Mouse (Mus musculus) lung, adult 2 months (tissue): ENCODE results near the gene Rmdn2. TPM values are rescaled to one million over a fixed set of nuclear protein-coding genes. Genes with fewer than 3 reads are reported as not detected.

Experiments
- DNase-seq: peaks from one replicate; pipeline ENCODE4 v3.0.0; 2022
- H3K4me1 ChIP-seq: fragments of 200-500 bp; 2 replicates; pipeline ENCODE4 v1.6.1; 2011; ENCODE audit warnings: low read length; ENCODE audit not compliant: control insufficient read depth, insufficient read depth
- H3K4me3 ChIP-seq: fragments of 200-500 bp; replicated peaks from 2 replicates; pipeline ENCODE3; 2011; ENCODE audit warnings: low read depth, mild to moderate bottlenecking, control low read depth, low read length; ENCODE audit errors: extremely low read depth
- CTCF ChIP-seq: fragments of 200-500 bp; IDR thresholded peaks from 2 replicates; pipeline ENCODE4 v1.5.1; 2011; ENCODE audit warnings: mild to moderate bottlenecking, low read length, control low read depth; ENCODE audit not compliant: insufficient read depth
- POLR2A ChIP-seq: fragments of 200-500 bp; IDR thresholded peaks from 2 replicates; pipeline ENCODE4 v1.6.1; 2011; ENCODE audit warnings: low read depth, mild to moderate bottlenecking, control low read depth, low read length, borderline replicate concordance; ENCODE audit errors: extremely low read depth
- WGBS: fragments of 180-500 bp; shearing (Covaris S2); methylation state at CpG from one replicate; pipeline ENCODE4 v1.1.7; 2018; 5-methylcytosine and 5-hydroxymethylcytosine counted together
- polyA plus RNA-seq: library from polyadenylated mRNA; depleted of rRNA; stranded (reverse); fragments of >200 nt; gene quantifications from 2 replicates; pipeline ENCODE4 v1.2.3, GENCODE M21; 2012

Rmdn2 gene
- polyA plus RNA-seq, 1 experiment = 6.4 TPM

- TF ChIP-seq POLR2A (no peak), CTCF (no peak)
- 77% methylated on average over 4 of the region's 4 CpGs for WGBS
- no peaks in the 10 kb centered on the region for H3K4me1 ChIP-seq
- H3K4me3 ChIP-seq = no peak overlapping the region
- no peak for DNase-seq
Observed at GRCm38 (mm10) chr17:79595996-79596395, 15.7 kb upstream of the Rmdn2 start.

DNA sequence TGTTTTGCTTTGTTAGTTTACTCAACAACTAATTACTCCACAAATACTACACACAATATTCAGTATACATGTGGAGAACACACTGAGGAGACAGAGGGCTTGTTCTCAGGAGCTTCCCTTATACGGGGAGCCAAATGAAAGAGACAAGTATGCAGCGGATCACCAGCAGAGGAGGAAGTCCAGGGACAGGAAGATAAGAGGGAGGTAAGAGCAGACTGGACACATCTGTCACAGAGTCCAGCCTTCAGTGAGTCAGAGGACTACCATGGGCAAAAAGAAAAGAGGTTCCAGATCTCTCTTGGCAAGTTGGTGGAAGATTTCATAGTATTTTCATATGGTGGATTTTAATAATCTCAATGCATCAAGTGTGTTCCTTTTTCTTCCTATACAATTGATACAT is 13.5 kb upstream of the Rmdn2 start:
- DNase-seq = no peak
- WGBS = 16% methylated on average over 2 of the region's 2 CpGs
- no peak overlapping the region for H3K4me3 ChIP-seq
- H3K4me1 ChIP-seq = no peaks in the 10 kb centered on the region
- TF ChIP-seq POLR2A (no peak), CTCF (no peak)

DNA sequence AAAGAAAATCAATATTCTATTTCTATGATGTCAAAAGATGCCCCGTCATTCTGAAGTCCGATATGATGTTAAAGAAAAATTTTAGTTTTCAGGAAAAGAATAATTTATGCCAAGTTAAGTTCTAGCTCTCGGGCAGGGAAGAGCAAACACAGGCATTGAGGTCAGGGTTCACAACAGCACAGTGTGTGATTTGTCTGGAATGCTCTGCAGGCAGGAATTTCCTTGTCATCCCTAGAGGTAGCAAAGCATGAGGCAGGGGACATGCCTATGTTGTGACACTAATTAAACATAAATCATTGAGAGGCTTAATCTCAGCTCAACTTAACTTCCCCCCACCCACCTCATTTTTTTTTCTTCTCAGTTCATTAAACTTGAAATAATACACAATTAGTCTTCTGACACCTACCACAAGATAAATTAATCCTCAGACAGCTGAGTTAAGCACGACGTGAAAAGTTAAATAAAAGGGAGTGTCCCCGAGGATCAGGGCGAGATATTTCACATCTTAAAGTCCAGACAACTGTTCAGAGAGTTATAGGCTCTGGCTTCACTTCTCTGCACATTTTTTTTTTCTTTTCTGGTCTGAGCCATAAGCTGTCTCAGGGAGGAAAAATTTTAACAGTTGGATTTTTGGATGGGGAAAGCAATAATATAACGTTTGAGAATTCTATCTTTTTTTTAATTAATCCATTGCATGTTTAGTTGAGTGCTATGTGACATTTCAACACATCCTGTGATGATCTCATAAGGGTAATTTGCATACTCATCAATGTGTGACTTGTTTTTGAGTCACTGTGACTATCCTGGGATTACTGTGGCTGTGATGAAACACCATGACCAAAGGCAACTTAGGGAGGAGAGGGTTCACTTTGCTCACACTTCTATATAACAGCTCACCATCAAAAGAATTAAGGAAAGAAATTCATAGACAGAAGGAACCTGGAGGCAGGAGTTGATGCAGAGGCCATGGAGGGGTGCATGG is 12.8 kb upstream of the Rmdn2 start:
- DNase-seq = no peak
- Histone ChIP-seq H3K4me3 (no peak overlapping the region), H3K4me1 (no peaks in the 10 kb centered on the region)
- no peak for TF ChIP-seq CTCF
- no peak for TF ChIP-seq POLR2A
- WGBS = 28% methylated on average over 8 of the region's 8 CpGs

DNA sequence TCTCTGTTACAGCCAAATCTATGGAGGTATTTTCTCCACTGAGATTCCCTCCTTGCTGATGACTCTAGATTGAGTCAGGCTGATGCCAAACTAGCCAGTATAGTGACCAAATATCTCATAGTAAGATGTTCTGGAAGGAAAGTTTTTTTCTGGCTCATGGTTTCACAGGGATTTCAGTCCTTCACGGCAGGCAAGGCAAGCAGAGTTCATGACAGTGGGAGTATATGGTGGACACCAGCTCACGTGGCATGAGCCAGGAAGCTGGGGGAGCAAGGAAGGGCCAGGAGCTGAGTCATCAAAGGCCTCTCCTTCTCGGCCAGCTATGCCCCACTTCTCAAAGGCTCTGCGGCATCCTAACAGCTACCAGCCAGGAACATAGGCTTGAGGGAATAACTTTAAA is 11.6 kb upstream of the Rmdn2 start:
- WGBS = 48% methylated on average over 4 of the region's 4 CpGs
- Histone ChIP-seq H3K4me3 (no peak overlapping the region), H3K4me1 (no peaks in the 10 kb centered on the region; the same call in 1 of the 2 replicates)
- TF ChIP-seq POLR2A (no peak), CTCF (no peak)
- DNase-seq = no peak

- no peak for TF ChIP-seq POLR2A
- no peak for TF ChIP-seq CTCF
- peaks cover 2% of the 10 kb centered on the region; the same call in 1 of the 2 replicates for H3K4me1 ChIP-seq
- 45% methylated on average over 5 of the region's 5 CpGs for WGBS
- no peak overlapping the region for H3K4me3 ChIP-seq
- DNase-seq = no peak
Observed at GRCm38 (mm10) chr17:79602381-79602780, 9.3 kb upstream of the Rmdn2 start.

DNA sequence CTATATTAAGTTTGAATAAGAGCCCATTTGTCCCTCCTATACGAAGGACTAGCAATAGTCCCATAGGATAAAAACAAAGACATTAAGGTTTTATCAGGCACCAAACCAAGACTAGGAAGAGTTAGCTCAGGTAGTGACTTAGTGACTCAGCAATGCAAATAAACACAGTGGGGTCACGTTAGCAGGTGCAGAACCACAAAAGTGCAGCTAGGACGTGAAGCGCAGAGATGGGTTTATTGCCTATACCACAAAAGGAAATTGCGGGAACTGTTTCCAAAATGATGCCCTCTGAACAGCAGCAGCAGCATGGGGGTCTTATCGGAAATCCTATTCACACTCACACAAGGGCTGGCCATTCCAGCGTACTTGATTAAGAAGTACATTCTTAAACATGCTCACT is 8.2 kb upstream of the Rmdn2 start:
- TF ChIP-seq CTCF (no peak), POLR2A (no peak)
- Histone ChIP-seq H3K4me3 (no peak overlapping the region), H3K4me1 (peaks cover 2% of the 10 kb centered on the region; the same call in 1 of the 2 replicates)
- WGBS = 65% methylated on average over 7 of the region's 7 CpGs
- no peak for DNase-seq

- Histone ChIP-seq H3K4me1 (peaks cover 2% of the 10 kb centered on the region; the same call in 1 of the 2 replicates), H3K4me3 (no peak overlapping the region)
- no peak for TF ChIP-seq CTCF
- TF ChIP-seq POLR2A = no peak
- WGBS = 44% methylated on average over 2 of the region's 2 CpGs
- DNase-seq = no peak
Observed at GRCm38 (mm10) chr17:79605794-79606193, 5.9 kb upstream of the Rmdn2 start.

DNA sequence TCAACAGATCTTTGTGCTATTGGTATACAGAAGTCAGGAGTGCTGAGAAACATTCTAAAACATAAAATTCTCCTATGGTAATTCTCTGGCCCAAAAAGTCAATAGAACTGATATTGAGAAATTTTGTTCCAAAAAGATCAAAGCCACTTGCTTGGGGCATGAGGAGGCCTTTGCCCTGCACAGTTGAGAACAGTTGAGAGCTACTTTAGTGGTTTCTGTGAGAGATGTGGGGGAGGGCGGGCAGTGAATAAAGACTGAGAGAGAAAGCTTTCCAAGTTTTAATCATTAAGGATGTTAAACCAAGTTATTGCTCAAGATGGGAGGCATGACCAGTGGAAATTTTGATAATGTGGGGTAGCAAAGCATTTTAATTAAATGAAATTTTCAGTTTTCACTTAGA is 2.0 kb upstream of the Rmdn2 start:
- TF ChIP-seq POLR2A (no peak), CTCF (no peak)
- peaks cover 5% of the 10 kb centered on the region for H3K4me1 ChIP-seq
- 51% methylated on average over 1 of the region's 1 CpGs for WGBS
- no peak overlapping the region for H3K4me3 ChIP-seq
- peak; percentile 35 for DNase-seq

DNA sequence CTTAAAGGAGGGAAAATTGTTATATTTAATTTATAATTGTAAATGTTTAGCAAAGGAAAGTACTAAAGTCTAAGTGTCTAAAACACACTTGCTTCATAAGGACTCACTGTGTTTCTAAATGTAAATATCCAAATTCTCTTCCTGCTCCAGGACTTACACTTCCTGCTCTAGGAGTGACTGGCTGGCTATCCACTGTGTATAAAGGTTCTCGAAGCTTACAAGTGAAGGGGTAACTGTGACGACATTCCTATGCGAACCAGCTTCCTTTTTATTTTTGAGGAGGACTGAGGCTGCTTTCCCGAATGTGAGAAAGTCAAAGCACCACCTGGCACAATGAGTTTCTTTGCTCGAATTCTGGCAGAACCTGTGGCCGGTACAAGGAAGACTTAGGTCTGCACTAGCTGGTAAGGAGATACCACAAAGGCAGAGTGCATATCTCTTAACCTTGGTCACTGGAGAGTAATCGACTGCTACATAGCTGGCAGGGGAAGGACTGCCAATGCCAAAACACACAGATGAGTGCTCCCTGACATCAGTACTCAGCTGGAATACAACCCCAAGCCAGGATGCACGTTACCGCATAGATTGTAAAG is 1.4 kb upstream of the Rmdn2 start:
- Histone ChIP-seq H3K4me1 (peaks cover 6% of the 10 kb centered on the region), H3K4me3 (no peak overlapping the region)
- DNase-seq = peak; percentile 49
- TF ChIP-seq CTCF = no peak
- TF ChIP-seq POLR2A = no peak
- WGBS = 51% methylated on average over 9 of the region's 9 CpGs
